Mouse (Mus musculus): Measurements from ENCODE around the gene Cdc20. TPM values are rescaled to one million over a fixed set of nuclear protein-coding genes. Genes with fewer than 3 reads are reported as not detected.
A peak's percentile ranks its signal among the peaks of the same experiment; 100 is the strongest.

The Cdc20 gene
- polyA plus RNA-seq, 1 experiment from 2014 or later, result 165 TPM

GRCm38 (mm10) chr4:118415779-118416178 is 21.4 kb downstream of the Cdc20 start:
- Histone ChIP-seq H3K27ac (replicated peaks in 1 of 2; ENCODE audit: control insufficient read depth in 1 of 2, insufficient read depth in 1 of 2, low read depth in 2 of 2, low read length in 2 of 2) (no peak overlapping the region), H3K4me3 (ENCODE audit: control insufficient read depth in 1 of 2, insufficient read depth in 1 of 2, low read depth in 1 of 2, low read length in 2 of 2) (no peak overlapping the region), H3K4me1 (ENCODE audit: control insufficient read depth in 2 of 2, insufficient read depth in 2 of 2, low read length in 2 of 2) (no peaks in the 10 kb centered on the region), H3K9me3 (ENCODE audit: control insufficient read depth, low read length) (no peaks in the 10 kb centered on the region), H3K4me2 (ENCODE audit: low read length) (no peak overlapping the region), H3K36me3 (ENCODE audit: control insufficient read depth, insufficient read depth, low read length) (peaks cover 94% of the 10 kb centered on the region), H3K9ac (ENCODE audit: low read length) (no peak overlapping the region), H3K27me3 (ENCODE audit: control insufficient read depth, insufficient read depth, low read length) (no peaks in the 10 kb centered on the region)
- ATAC-seq (ENCODE audit: insufficient number of reproducible peaks, insufficient read depth, low FRiP score, low read depth), result no peak
- WGBS, result 76% methylated on average over 2 of the region's 2 CpGs

- Histone ChIP-seq H3K36me3 (ENCODE audit: control insufficient read depth, insufficient read depth, low read length) (peaks cover 75% of the 10 kb centered on the region), H3K27ac (replicated peaks in 1 of 2; ENCODE audit: control insufficient read depth in 1 of 2, insufficient read depth in 1 of 2, low read depth in 2 of 2, low read length in 2 of 2) (no peak overlapping the region), H3K4me3 (ENCODE audit: control insufficient read depth in 1 of 2, insufficient read depth in 1 of 2, low read depth in 1 of 2, low read length in 2 of 2) (no peak overlapping the region)
Observed at GRCm38 (mm10) chr4:118413553-118413952, 23.6 kb downstream of the Cdc20 start.

GRCm38 (mm10) chr4:118410871-118411270 is 26.3 kb downstream of the Cdc20 start:
- Histone ChIP-seq H3K36me3 (ENCODE audit: control insufficient read depth, insufficient read depth, low read length) (peaks cover 48% of the 10 kb centered on the region), H3K4me2 (ENCODE audit: low read length) (no peak overlapping the region), H3K9ac (ENCODE audit: low read length) (no peak overlapping the region), H3K4me3 (ENCODE audit: control insufficient read depth in 1 of 2, insufficient read depth in 1 of 2, low read depth in 1 of 2, low read length in 2 of 2) (no peak overlapping the region), H3K27ac (replicated peaks in 1 of 2; ENCODE audit: control insufficient read depth in 1 of 2, insufficient read depth in 1 of 2, low read depth in 2 of 2, low read length in 2 of 2) (no peak overlapping the region), H3K4me1 (ENCODE audit: control insufficient read depth in 2 of 2, insufficient read depth in 2 of 2, low read length in 2 of 2) (peaks cover 2 to 15% of the 10 kb centered on the region in 2 experiments), H3K9me3 (ENCODE audit: control insufficient read depth, low read length) (no peaks in the 10 kb centered on the region), H3K27me3 (ENCODE audit: control insufficient read depth, insufficient read depth, low read length) (no peaks in the 10 kb centered on the region)
- ATAC-seq (ENCODE audit: insufficient number of reproducible peaks, insufficient read depth, low FRiP score, low read depth), result no peak
- WGBS, result 91% methylated on average over 5 of the region's 5 CpGs

More at GRCm38 (mm10) chr4:118413553-118413952, 23.6 kb downstream of the Cdc20 start:
- no peak overlapping the region for H3K4me2 ChIP-seq (ENCODE audit: low read length)
- no peaks in the 10 kb centered on the region for H3K27me3 ChIP-seq (ENCODE audit: control insufficient read depth, insufficient read depth, low read length)
- H3K9me3 ChIP-seq (ENCODE audit: control insufficient read depth, low read length), result no peaks in the 10 kb centered on the region
- ATAC-seq (ENCODE audit: insufficient number of reproducible peaks, insufficient read depth, low FRiP score, low read depth), result no peak
- no peak overlapping the region for H3K9ac ChIP-seq (ENCODE audit: low read length)
- 95% methylated on average over 5 of the region's 5 CpGs for WGBS
- peaks cover 0 to 9% of the 10 kb centered on the region in 2 experiments; a peak in 2 of 4 replicates for H3K4me1 ChIP-seq (ENCODE audit: control insufficient read depth in 2 of 2, insufficient read depth in 2 of 2, low read length in 2 of 2)

GRCm38 (mm10) chr4:118409142-118409900 is 27.8 kb downstream of the Cdc20 start, which contains the start of the genes Szt2 and Med8:
Szt2 (minus strand) TSS chr4:118409273.
Med8 (plus strand) TSS chr4:118409337.
- peaks cover 2 to 15% of the 10 kb centered on the region in 2 experiments for H3K4me1 ChIP-seq (ENCODE audit: control insufficient read depth in 2 of 2, insufficient read depth in 2 of 2, low read length in 2 of 2)
- H3K4me3 ChIP-seq (ENCODE audit: control insufficient read depth in 1 of 2, insufficient read depth in 1 of 2, low read depth in 1 of 2, low read length in 2 of 2), result peak within 1 kb of the TSS; percentile 65 to 72
- peak; percentile 94 for ATAC-seq (ENCODE audit: insufficient number of reproducible peaks, insufficient read depth, low FRiP score, low read depth)
- WGBS, result under 1% methylated on average over 53 of the region's 53 CpGs
- peak within 1 kb of the TSS; percentile 6 to 7; a peak in 2 of 4 replicates for H3K27ac ChIP-seq (replicated peaks in 1 of 2; ENCODE audit: control insufficient read depth in 1 of 2, insufficient read depth in 1 of 2, low read depth in 2 of 2, low read length in 2 of 2)
- H3K27me3 ChIP-seq (ENCODE audit: control insufficient read depth, insufficient read depth, low read length), result no peaks in the 10 kb centered on the region
- H3K36me3 ChIP-seq (ENCODE audit: control insufficient read depth, insufficient read depth, low read length), result peaks cover 42% of the 10 kb centered on the region
- H3K9ac ChIP-seq (ENCODE audit: low read length), result peak within 1 kb of the TSS; percentile 87
- peak within 1 kb of the TSS; percentile 89 for H3K4me2 ChIP-seq (ENCODE audit: low read length)
- no peaks in the 10 kb centered on the region for H3K9me3 ChIP-seq (ENCODE audit: control insufficient read depth, low read length)

- Histone ChIP-seq H3K9me3 (ENCODE audit: control insufficient read depth, low read length) (no peaks in the 10 kb centered on the region), H3K4me2 (ENCODE audit: low read length) (no peak overlapping the region), H3K4me3 (ENCODE audit: control insufficient read depth in 1 of 2, insufficient read depth in 1 of 2, low read depth in 1 of 2, low read length in 2 of 2) (no peak overlapping the region), H3K4me1 (ENCODE audit: control insufficient read depth in 2 of 2, insufficient read depth in 2 of 2, low read length in 2 of 2) (peaks cover 0 to 4% of the 10 kb centered on the region in 2 experiments; a peak in 1 of 4 replicates), H3K27me3 (ENCODE audit: control insufficient read depth, insufficient read depth, low read length) (no peaks in the 10 kb centered on the region), H3K9ac (ENCODE audit: low read length) (no peak overlapping the region), H3K36me3 (ENCODE audit: control insufficient read depth, insufficient read depth, low read length) (peaks cover 68% of the 10 kb centered on the region), H3K27ac (replicated peaks in 1 of 2; ENCODE audit: control insufficient read depth in 1 of 2, insufficient read depth in 1 of 2, low read depth in 2 of 2, low read length in 2 of 2) (no peak overlapping the region)
- no peak for ATAC-seq (ENCODE audit: insufficient number of reproducible peaks, insufficient read depth, low FRiP score, low read depth)
- 90% methylated on average over 12 of the region's 12 CpGs for WGBS
Observed at GRCm38 (mm10) chr4:118402701-118403100, 34.5 kb downstream of the Cdc20 start.

- WGBS, result 62% methylated on average over 5 of the region's 5 CpGs
- H3K27ac ChIP-seq (replicated peaks in 1 of 2; ENCODE audit: control insufficient read depth in 1 of 2, insufficient read depth in 1 of 2, low read depth in 2 of 2, low read length in 2 of 2), result no peak overlapping the region
- no peak overlapping the region for H3K4me2 ChIP-seq (ENCODE audit: low read length)
- no peak overlapping the region for H3K9ac ChIP-seq (ENCODE audit: low read length)
- H3K4me3 ChIP-seq (ENCODE audit: control insufficient read depth in 1 of 2, insufficient read depth in 1 of 2, low read depth in 1 of 2, low read length in 2 of 2), result no peak overlapping the region
- H3K4me1 ChIP-seq (ENCODE audit: control insufficient read depth in 2 of 2, insufficient read depth in 2 of 2, low read length in 2 of 2), result peaks cover 0 to 4% of the 10 kb centered on the region in 2 experiments; a peak in 1 of 4 replicates
- H3K36me3 ChIP-seq (ENCODE audit: control insufficient read depth, insufficient read depth, low read length), result peaks cover 75% of the 10 kb centered on the region
- no peaks in the 10 kb centered on the region for H3K9me3 ChIP-seq (ENCODE audit: control insufficient read depth, low read length)
- ATAC-seq (ENCODE audit: insufficient number of reproducible peaks, insufficient read depth, low FRiP score, low read depth), result no peak
- no peaks in the 10 kb centered on the region for H3K27me3 ChIP-seq (ENCODE audit: control insufficient read depth, insufficient read depth, low read length)
Observed at GRCm38 (mm10) chr4:118401918-118402317, 35.2 kb downstream of the Cdc20 start.

- Histone ChIP-seq H3K36me3 (ENCODE audit: control insufficient read depth, insufficient read depth, low read length) (peaks cover 80% of the 10 kb centered on the region), H3K9ac (ENCODE audit: low read length) (no peak overlapping the region), H3K27ac (replicated peaks in 1 of 2; ENCODE audit: control insufficient read depth in 1 of 2, insufficient read depth in 1 of 2, low read depth in 2 of 2, low read length in 2 of 2) (no peak overlapping the region), H3K9me3 (ENCODE audit: control insufficient read depth, low read length) (no peaks in the 10 kb centered on the region), H3K4me3 (ENCODE audit: control insufficient read depth in 1 of 2, insufficient read depth in 1 of 2, low read depth in 1 of 2, low read length in 2 of 2) (no peak overlapping the region), H3K4me2 (ENCODE audit: low read length) (no peak overlapping the region), H3K4me1 (ENCODE audit: control insufficient read depth in 2 of 2, insufficient read depth in 2 of 2, low read length in 2 of 2) (peaks cover 0 to 4% of the 10 kb centered on the region in 2 experiments; a peak in 1 of 4 replicates), H3K27me3 (ENCODE audit: control insufficient read depth, insufficient read depth, low read length) (no peaks in the 10 kb centered on the region)
- no peak for ATAC-seq (ENCODE audit: insufficient number of reproducible peaks, insufficient read depth, low FRiP score, low read depth)
- WGBS, result 95% methylated on average over 3 of the region's 3 CpGs
Observed at GRCm38 (mm10) chr4:118401421-118401820, 35.7 kb downstream of the Cdc20 start.
